In genomic region chr9:22115635-22116034, GRCm38 (mm10) we compare ENCODE assay signal across 10 mouse cellular contexts. TPM values are rescaled to one million over a fixed set of nuclear protein-coding genes. Genes with fewer than 3 reads are reported as not detected.
DNase-seq lines count a peak whose midpoint lies in the region; ATAC-seq and TF ChIP-seq lines count a peak whose summit lies in the region.
"Had no signal": no experiment of that assay in that cellular context is flagged by ENCODE, and none has a peak within 500 bp of the region (broad histone marks: within the 10 kb centered on the region; RNA-seq: fewer than 3 reads in every experiment).

No protein-coding gene starts in this region.

- H3K4me2 ChIP-seq in hindbrain, embryonic 12.5 days (replicated peaks) = peak overlapping the region; percentile 84

- peak overlapping the region; percentile 94; the same call in 1 of the 2 replicates for H3K4me3 ChIP-seq in heart, embryonic 10.5 days
- H3K4me3 ChIP-seq in E14TG2a.4 (replicated peaks; ENCODE audit: low read length) = peak overlapping the region; percentile 93
- peak overlapping the region; percentile 87 for H3K4me3 ChIP-seq in hindbrain, embryonic 12.5 days
- peak overlapping the region; percentile 80; the same call in 1 of the 2 replicates for H3K4me3 ChIP-seq in macrophage (ENCODE audit: inconsistent target)

- peaks cover 37% of the 10 kb centered on the region for H3K36me3 ChIP-seq in heart, embryonic 10.5 days
- peaks cover 42% of the 10 kb centered on the region for H3K36me3 ChIP-seq in E14TG2a.4 (ENCODE audit: insufficient read depth, low read length)
- peaks cover 35% of the 10 kb centered on the region for H3K36me3 ChIP-seq in hindbrain, embryonic 12.5 days
- H3K36me3 ChIP-seq in macrophage (ENCODE audit: inconsistent target) = peaks cover 28% of the 10 kb centered on the region

- H3K27me3 ChIP-seq in heart, embryonic 10.5 days (ENCODE audit: insufficient read depth, poor library complexity, severe bottlenecking) = no peaks in the 10 kb centered on the region
- 0 out of 2 replicates have a peak, but pooled peaks cover 3% of the 10 kb centered on the region for H3K27me3 ChIP-seq in E14TG2a.4 (ENCODE audit: insufficient read depth, low read length)
- no peaks in the 10 kb centered on the region for H3K27me3 ChIP-seq in hindbrain, embryonic 12.5 days

- no peak for ATAC-seq in hindbrain, embryonic 12.5 days (ENCODE audit: low FRiP score)
- ATAC-seq in erythroid progenitor cell, adult 5-6 weeks (replicated peaks; ENCODE audit: low FRiP score, poor library complexity, severe bottlenecking) = no peak

- H3K9ac ChIP-seq in hindbrain, embryonic 12.5 days = peak overlapping the region; percentile 88

- no peak for DNase-seq in heart, embryonic 10.5 days (ENCODE audit: low spot score)
- no peak for DNase-seq in heart, adult 8-10 months (ENCODE audit: low spot score)
- DNase-seq in embryo, embryonic 9.5 days (ENCODE audit: extremely low spot score) = no peak
- no peak for DNase-seq in gastrocnemius, adult 8-10 months (ENCODE audit: low spot score in 2 of 2)
- DNase-seq: thymus, postnatal 36 days had no signal

- no peak overlapping the region for H3K27ac ChIP-seq in heart, embryonic 10.5 days
- H3K27ac ChIP-seq in hindbrain, embryonic 12.5 days = no peak overlapping the region
- no peak overlapping the region for H3K27ac ChIP-seq in macrophage

- peaks cover 15% of the 10 kb centered on the region for H3K4me1 ChIP-seq in heart, embryonic 10.5 days
- H3K4me1 ChIP-seq in E14TG2a.4 (replicated peaks; ENCODE audit: low read depth, low read length) = peaks cover 23% of the 10 kb centered on the region
- peaks cover 21% of the 10 kb centered on the region for H3K4me1 ChIP-seq in hindbrain, embryonic 12.5 days

- H3K79me2 ChIP-seq in macrophage (ENCODE audit: inconsistent target) = peaks cover 31% of the 10 kb centered on the region

- 92% methylated on average over 4 of the region's 4 CpGs for whole genome bisulfite sequencing in heart, embryonic 10.5 days
- WGBS in hindbrain, embryonic 12.5 days = 88% methylated on average over 4 of the region's 4 CpGs
- 95% methylated on average over 4 of the region's 4 CpGs for WGBS in macrophage (ENCODE audit: missing documents)

- H3K9me3 ChIP-seq in heart, embryonic 10.5 days = no peaks in the 10 kb centered on the region
- no peaks in the 10 kb centered on the region for H3K9me3 ChIP-seq in E14TG2a.4 (ENCODE audit: low read length)
- no peaks in the 10 kb centered on the region for H3K9me3 ChIP-seq in hindbrain, embryonic 12.5 days (replicated peaks)

- no peak for TF ChIP-seq CTCF in E14TG2a.4 (conservative IDR thresholded peaks at IDR 0.05; ENCODE audit: low read length)

RNA-seq across cellular contexts. Expression of gene Elof1, which starts 1.3 kb away (rescaled TPM):
- 149 and 176 TPM in 2 replicates for polyA plus RNA-seq in heart, embryonic 10.5 days (2016; fragmentation: Nextera tagmentation; extraction: Ambion mirVana)
- 10 to 100 TPM; 34.9 to 42.6 (median 39.3) TPM for total RNA-seq in heart, adult 8-10 months (2022)
- polyA plus RNA-seq in hindbrain, embryonic 12.5 days (2016; fragmentation: Nextera tagmentation; extraction: Ambion mirVana) = 161 and 177 TPM in 2 replicates
- total RNA-seq in macrophage (2018; cell fraction: chromatin; rRNA removed) = 10 to 100 TPM in 20 of 26 experiments, 1 to 10 TPM in 6; 4.5 to 48.6 (median 18.1) TPM
- total RNA-seq in macrophage (2018; cell fraction: cytosol; rRNA removed) = 10 to 100 TPM; 53.9 to 84.4 (median 72.7) TPM
- 10 to 100 TPM in 25 of 26 experiments, 1 to 10 TPM in 1; 9.1 to 66.1 (median 26.1) TPM for total RNA-seq in macrophage (2018; cell fraction: nucleus; rRNA removed)
- 46.8 to 70.0 TPM (median 65.2 TPM) in 3 replicates for polyA plus RNA-seq in macrophage (2018)
- total RNA-seq in erythroid progenitor cell, adult 5-6 weeks (2015; ENCODE audit: low replicate concordance) = 70.8 and 101 TPM in 2 replicates
- 21.3 and 26.2 TPM in 2 replicates for total RNA-seq in erythroid progenitor cell, adult 5-6 weeks (2017; ENCODE audit: low replicate concordance)
- 10 to 100 TPM; 37.2 to 44.8 (median 43.2) TPM for total RNA-seq in gastrocnemius, adult 8-10 months (2022)

RNA-seq across cellular contexts. Expression of gene Cnn1, which starts 16.6 kb away (rescaled TPM):
- 246 and 375 TPM in 2 replicates for polyA plus RNA-seq in heart, embryonic 10.5 days (2016; fragmentation: Nextera tagmentation; extraction: Ambion mirVana)
- total RNA-seq in heart, adult 8-10 months (2022) = 1 to 10 TPM; 3.4 to 8.7 (median 6.1) TPM
- 1.9 and 3.1 TPM in 2 replicates for polyA plus RNA-seq in hindbrain, embryonic 12.5 days (2016; fragmentation: Nextera tagmentation; extraction: Ambion mirVana)
- 1 to 10 TPM in 1 of 26 experiments, not detected in 25; 4.1 TPM for total RNA-seq in macrophage (2018; cell fraction: chromatin; rRNA removed)
- not detected for total RNA-seq in macrophage (2018; cell fraction: cytosol; rRNA removed)
- not detected for total RNA-seq in macrophage (2018; cell fraction: nucleus; rRNA removed)
- polyA plus RNA-seq in macrophage (2018) = not detected in 3 replicates
- total RNA-seq in erythroid progenitor cell, adult 5-6 weeks (2015; ENCODE audit: low replicate concordance) = not detected in 2 replicates
- total RNA-seq in erythroid progenitor cell, adult 5-6 weeks (2017; ENCODE audit: low replicate concordance) = not detected in 2 replicates
- total RNA-seq in gastrocnemius, adult 8-10 months (2022) = 1 to 10 TPM; 1.7 to 4.9 (median 2.1) TPM
- total RNA-seq: neutrophil, adult 5-6 weeks had no signal

RNA-seq across cellular contexts. Expression of gene Acp5, which starts 19.9 kb away (rescaled TPM):
- polyA plus RNA-seq in heart, embryonic 10.5 days (2016; fragmentation: Nextera tagmentation; extraction: Ambion mirVana) = 62.3 and 67.2 TPM in 2 replicates
- 1 to 10 TPM in 3 of 4 experiments, under 1 TPM in 1; 0.98 to 1.6 (median 1.2) TPM for total RNA-seq in heart, adult 8-10 months (2022)
- 8.3 and 9.8 TPM in 2 replicates for polyA plus RNA-seq in hindbrain, embryonic 12.5 days (2016; fragmentation: Nextera tagmentation; extraction: Ambion mirVana)
- total RNA-seq in macrophage (2018; cell fraction: chromatin; rRNA removed) = 10 to 100 TPM in 8 of 26 experiments, 1 to 10 TPM in 13, under 1 TPM in 2, not detected in 3; 0.61 to 53.0 (median 3.5) TPM
- total RNA-seq in macrophage (2018; cell fraction: cytosol; rRNA removed) = 10 to 100 TPM in 18 of 26 experiments, 1 to 10 TPM in 8; 3.4 to 89.7 (median 32.2) TPM
- 10 to 100 TPM in 21 of 26 experiments, 1 to 10 TPM in 5; 3.3 to 79.7 (median 22.1) TPM for total RNA-seq in macrophage (2018; cell fraction: nucleus; rRNA removed)
- 6.4 to 8.0 TPM (median 7.2 TPM) in 3 replicates for polyA plus RNA-seq in macrophage (2018)
- 98.5 and 142 TPM in 2 replicates for total RNA-seq in erythroid progenitor cell, adult 5-6 weeks (2015; ENCODE audit: low replicate concordance)
- 95.8 and 125 TPM in 2 replicates for total RNA-seq in erythroid progenitor cell, adult 5-6 weeks (2017; ENCODE audit: low replicate concordance)
- 1 to 10 TPM in 2 of 4 experiments, under 1 TPM in 2; 0.17 to 2.9 (median 1.4) TPM for total RNA-seq in gastrocnemius, adult 8-10 months (2022)

RNA-seq across cellular contexts. Expression of gene Ecsit, which starts 30.4 kb away (rescaled TPM):
- 58.4 and 65.6 TPM in 2 replicates for polyA plus RNA-seq in heart, embryonic 10.5 days (2016; fragmentation: Nextera tagmentation; extraction: Ambion mirVana)
- total RNA-seq in heart, adult 8-10 months (2022) = 100 to 1,000 TPM; 101 to 109 (median 106) TPM
- polyA plus RNA-seq in hindbrain, embryonic 12.5 days (2016; fragmentation: Nextera tagmentation; extraction: Ambion mirVana) = 37.1 and 40.0 TPM in 2 replicates
- total RNA-seq in macrophage (2018; cell fraction: chromatin; rRNA removed) = 10 to 100 TPM in 11 of 26 experiments, 1 to 10 TPM in 15; 3.1 to 19.1 (median 7.6) TPM
- 10 to 100 TPM in 22 of 26 experiments, 1 to 10 TPM in 4; 6.9 to 17.7 (median 12.1) TPM for total RNA-seq in macrophage (2018; cell fraction: cytosol; rRNA removed)
- 10 to 100 TPM in 7 of 26 experiments, 1 to 10 TPM in 19; 2.4 to 23.3 (median 6.5) TPM for total RNA-seq in macrophage (2018; cell fraction: nucleus; rRNA removed)
- polyA plus RNA-seq in macrophage (2018) = 8.1 to 14.7 TPM (median 10.0 TPM) in 3 replicates
- 3.4 TPM in 1 of 2 replicates, not detected in the other for total RNA-seq in erythroid progenitor cell, adult 5-6 weeks (2015; ENCODE audit: low replicate concordance)
- 2.0 and 4.9 TPM in 2 replicates for total RNA-seq in erythroid progenitor cell, adult 5-6 weeks (2017; ENCODE audit: low replicate concordance)
- 100 to 1,000 TPM in 1 of 4 experiments, 10 to 100 TPM in 3; 79.8 to 101 (median 93.0) TPM for total RNA-seq in gastrocnemius, adult 8-10 months (2022)

RNA-seq across cellular contexts. Expression of gene Pigyl, which starts 41.0 kb away (rescaled TPM):
- polyA plus RNA-seq in heart, embryonic 10.5 days (2016; fragmentation: Nextera tagmentation; extraction: Ambion mirVana) = 44.7 and 60.3 TPM in 2 replicates
- 10 to 100 TPM; 48.6 to 53.6 (median 50.1) TPM for total RNA-seq in heart, adult 8-10 months (2022)
- 58.8 and 65.6 TPM in 2 replicates for polyA plus RNA-seq in hindbrain, embryonic 12.5 days (2016; fragmentation: Nextera tagmentation; extraction: Ambion mirVana)
- total RNA-seq in macrophage (2018; cell fraction: chromatin; rRNA removed) = 1 to 10 TPM in 13 of 26 experiments, not detected in 13; 1.7 to 8.0 (median 2.9) TPM
- 10 to 100 TPM; 14.5 to 33.3 (median 25.2) TPM for total RNA-seq in macrophage (2018; cell fraction: cytosol; rRNA removed)
- total RNA-seq in macrophage (2018; cell fraction: nucleus; rRNA removed) = 10 to 100 TPM in 6 of 26 experiments, 1 to 10 TPM in 20; 3.2 to 16.8 (median 7.9) TPM
- polyA plus RNA-seq in macrophage (2018) = 27.7 to 36.9 TPM (median 33.2 TPM) in 3 replicates
- 2.9 and 29.9 TPM in 2 replicates for total RNA-seq in erythroid progenitor cell, adult 5-6 weeks (2015; ENCODE audit: low replicate concordance)
- total RNA-seq in erythroid progenitor cell, adult 5-6 weeks (2017; ENCODE audit: low replicate concordance) = 6.8 and 29.6 TPM in 2 replicates
- total RNA-seq in gastrocnemius, adult 8-10 months (2022) = 10 to 100 TPM; 30.6 to 39.5 (median 34.8) TPM

Comparison
In these comparisons a context has a peak if more than half of its experiments do, and no peak if none do; other contexts are left out.
1. RNA of gene Acp5, which starts 19.9 kb away (total RNA-seq): 95.8 to 142 TPM in erythroid progenitor cell, adult 5-6 weeks; 0.17 to 2.9 TPM in gastrocnemius, adult 8-10 months and 0.98 to 1.6 TPM in heart, adult 8-10 months; every median in the first group is over 10 times any median in the second.
2. Peak in every context shown above with its lines, with median percentiles within 50 percentile points of each other: H3K4me3 ChIP-seq.